Mouse (Mus musculus) neural tube, embryonic 11.5 days (tissue): Measurements from ENCODE around the gene Tmc6. TPM values are rescaled to one million over a fixed set of nuclear protein-coding genes. Genes with fewer than 3 reads are reported as not detected.

Source experiments
- ATAC-seq: fragments of 200-750 bp; cut with Nextera tagmentation; 2 replicates; pipeline ENCODE4 v1.8.0; 2017; ENCODE audit warnings: moderate number of reproducible peaks, mild to moderate bottlenecking, moderate TSS enrichment, moderate library complexity; ENCODE audit not compliant: insufficient read depth, low FRiP score, low TSS enrichment
- DNase-seq: peaks from one replicate; pipeline ENCODE4 v3.0.0-alpha.2; 2015; ENCODE audit warnings: low spot score
- H3K27ac ChIP-seq: fragments of 300-500 bp; sonication (generic); 2 replicates; pipeline ENCODE4 v1.5.1; 2014; ENCODE audit warnings: low read depth, mild to moderate bottlenecking, low read length
- H3K27me3 ChIP-seq: fragments of 300-500 bp; sonication (generic); 2 replicates; pipeline ENCODE4 v1.6.1; 2014; ENCODE audit warnings: mild to moderate bottlenecking, low read length, mixed read lengths; ENCODE audit not compliant: control insufficient read depth, insufficient read depth
- H3K36me3 ChIP-seq: fragments of 300-500 bp; sonication (generic); 2 replicates; pipeline ENCODE4 v1.6.1; 2014; ENCODE audit warnings: mild to moderate bottlenecking, low read length, moderate library complexity, mixed read lengths; ENCODE audit not compliant: control insufficient read depth, insufficient read depth
- H3K4me1 ChIP-seq: fragments of 300-500 bp; sonication (generic); 2 replicates; pipeline ENCODE4 v1.6.1; 2014; ENCODE audit warnings: low read length, mixed read lengths; ENCODE audit not compliant: control insufficient read depth, insufficient read depth
- H3K4me2 ChIP-seq: fragments of 300-500 bp; sonication (generic); 2 replicates; pipeline ENCODE4 v1.6.1; 2014; ENCODE audit warnings: low read depth, mild to moderate bottlenecking, moderate library complexity
- H3K4me3 ChIP-seq: fragments of 300-500 bp; sonication (generic); 2 replicates; pipeline ENCODE4 v1.5.1; 2014; ENCODE audit warnings: low read depth, low read length
- H3K9ac ChIP-seq: fragments of 300-500 bp; sonication (generic); 2 replicates; pipeline ENCODE4 v1.6.1; 2014; ENCODE audit warnings: mild to moderate bottlenecking, low read length
- H3K9me3 ChIP-seq: fragments of 300-500 bp; sonication (generic); 2 replicates; pipeline ENCODE4 v1.6.1; 2016; ENCODE audit warnings: low read length; ENCODE audit not compliant: control insufficient read depth
- WGBS: fragments of 180-500 bp; shearing (Covaris S2); extraction: QIAGEN DNeasy Blood & Tissue Kit; methylation state at CpG from one replicate; pipeline ENCODE4 v1.1.7; 2014; 5-methylcytosine and 5-hydroxymethylcytosine counted together
- polyA plus RNA-seq: library from polyadenylated mRNA; unstranded; fragments of >200 nt; fragmentation: Nextera tagmentation; extraction: Ambion mirVana; gene quantifications from 2 replicates; pipeline ENCODE4 v1.2.1, GENCODE M21; 2014

The Tmc6 gene
- polyA plus RNA-seq, 1 experiment from 2014 or later: 14.1 TPM

DNA sequence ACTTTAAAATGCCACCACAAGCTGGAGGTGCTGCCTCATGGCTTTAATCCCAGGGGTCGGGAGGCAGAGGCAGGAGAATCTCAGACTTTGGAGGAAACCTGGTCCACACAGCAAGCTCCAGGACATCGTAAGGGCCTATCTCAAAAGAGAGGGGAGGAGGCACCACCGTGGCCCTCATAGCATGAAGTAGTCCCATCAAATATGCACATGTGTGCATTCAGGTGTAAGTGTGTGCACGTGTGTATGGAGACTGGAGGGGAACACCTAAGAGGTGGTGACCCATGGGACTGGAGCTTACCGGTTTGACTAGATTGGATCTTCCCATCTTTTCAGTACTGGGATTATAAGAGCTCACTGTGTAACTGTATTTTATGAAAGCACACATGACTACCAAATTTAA, 53.8 kb downstream of the Tmc6 start:
- Histone ChIP-seq H3K27me3 (no peaks in the 10 kb centered on the region), H3K9ac (no peak overlapping the region), H3K4me3 (no peak overlapping the region), H3K36me3 (peaks cover 6% of the 10 kb centered on the region), H3K4me1 (no peaks in the 10 kb centered on the region; the same call in 1 of the 2 replicates), H3K27ac (no peak overlapping the region), H3K4me2 (no peak overlapping the region), H3K9me3 (no peaks in the 10 kb centered on the region)
- 90% methylated on average over 5 of the region's 5 CpGs for WGBS
- DNase-seq (no peak), ATAC-seq (no peak)

DNA sequence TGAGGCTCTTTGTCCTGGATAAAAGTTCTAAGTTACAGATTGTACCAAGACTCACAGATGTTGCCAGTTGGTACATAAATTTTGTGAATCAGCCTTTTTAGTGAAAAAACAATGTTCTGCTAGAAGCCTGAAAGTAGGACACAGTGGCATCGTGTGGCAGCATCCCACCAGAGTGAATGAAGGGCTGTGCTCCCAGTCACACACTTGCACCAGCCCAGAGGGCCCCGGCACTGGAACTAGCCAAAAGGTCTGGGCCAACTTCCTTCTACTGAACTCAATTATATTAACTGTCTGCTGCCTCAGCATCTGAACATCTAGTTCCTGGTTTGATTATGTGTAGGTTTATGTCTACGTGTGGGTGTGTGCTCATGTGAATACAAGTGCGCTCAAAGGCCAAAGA, 55.0 kb downstream of the Tmc6 start:
- no peaks in the 10 kb centered on the region; the same call in 1 of the 2 replicates for H3K4me1 ChIP-seq
- WGBS: 95% methylated on average over 4 of the region's 4 CpGs
- H3K36me3 ChIP-seq: peaks cover 7% of the 10 kb centered on the region
- H3K4me2 ChIP-seq: no peak overlapping the region
- no peaks in the 10 kb centered on the region for H3K27me3 ChIP-seq
- ATAC-seq (no peak), DNase-seq (no peak)
- no peaks in the 10 kb centered on the region for H3K9me3 ChIP-seq
- H3K4me3 ChIP-seq: no peak overlapping the region
- H3K9ac ChIP-seq: no peak overlapping the region
- H3K27ac ChIP-seq: no peak overlapping the region

DNA sequence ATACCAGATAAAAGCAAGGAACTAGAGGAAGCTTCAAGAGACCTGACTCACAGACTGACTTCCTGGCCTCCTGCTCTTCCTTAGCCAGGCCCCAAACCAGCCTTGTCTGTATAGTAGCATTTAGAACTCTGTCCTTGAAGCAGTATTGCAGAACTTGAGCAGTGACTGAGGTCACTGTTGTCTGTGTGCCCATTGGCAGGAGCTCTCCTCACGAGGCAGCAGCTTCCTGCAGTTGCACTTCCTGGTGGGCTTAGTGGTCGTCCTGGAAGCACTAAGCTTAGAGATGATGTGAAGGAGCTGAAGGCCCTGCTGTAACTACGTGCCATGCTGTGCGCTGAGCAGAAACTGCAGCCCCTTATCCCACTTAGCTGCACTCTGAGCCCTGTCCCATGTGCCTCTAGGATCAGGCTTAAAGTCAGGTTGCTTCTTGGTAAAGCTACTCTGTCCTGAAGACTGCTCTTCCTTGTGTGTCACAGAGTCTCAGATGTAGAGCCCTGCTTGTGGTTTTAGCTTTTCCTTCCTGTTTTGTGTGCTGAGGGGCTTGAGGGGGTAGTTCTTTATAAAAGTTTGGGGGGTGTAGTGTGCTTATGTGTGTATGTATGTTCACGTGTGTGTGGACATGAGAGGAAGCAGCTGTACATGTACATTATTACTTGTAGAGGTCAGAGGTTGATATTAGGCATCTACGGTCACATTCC, 57.2 kb downstream of the Tmc6 start:
- Histone ChIP-seq H3K27ac (no peak overlapping the region), H3K4me3 (no peak overlapping the region), H3K9ac (no peak overlapping the region), H3K36me3 (peaks cover 22% of the 10 kb centered on the region), H3K27me3 (no peaks in the 10 kb centered on the region), H3K4me2 (no peak overlapping the region), H3K9me3 (no peaks in the 10 kb centered on the region), H3K4me1 (no peaks in the 10 kb centered on the region; the same call in 1 of the 2 replicates)
- DNase-seq (no peak), ATAC-seq (no peak)
- 82% methylated on average over 6 of the region's 6 CpGs for WGBS

DNA sequence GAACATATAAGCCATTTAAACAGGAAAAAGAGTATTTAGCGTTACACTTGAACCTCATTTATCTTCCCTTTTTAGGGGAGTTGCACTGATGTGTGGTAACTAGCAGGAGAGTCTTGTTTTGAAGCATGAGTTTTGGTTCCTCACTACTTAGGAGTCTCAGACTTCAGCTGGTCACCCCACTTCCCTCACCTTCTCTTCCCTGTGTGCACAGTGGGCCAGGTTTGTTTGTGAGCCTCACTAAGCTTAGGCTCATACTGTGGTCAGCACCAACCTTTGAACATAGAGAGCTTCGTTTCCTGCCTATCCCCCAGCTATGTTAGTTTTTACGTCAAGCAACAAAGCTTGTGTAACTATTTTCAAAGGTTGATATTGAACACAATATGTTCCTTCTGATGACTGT, 63.2 kb downstream of the Tmc6 start:
- H3K9ac ChIP-seq: no peak overlapping the region
- no peaks in the 10 kb centered on the region for H3K4me1 ChIP-seq
- no peak for DNase-seq
- H3K27ac ChIP-seq: no peak overlapping the region
- no peak overlapping the region for H3K4me2 ChIP-seq
- no peak for ATAC-seq
- peaks cover 25% of the 10 kb centered on the region for H3K36me3 ChIP-seq
- no peak overlapping the region for H3K4me3 ChIP-seq
- WGBS: 96% methylated on average over 3 of the region's 3 CpGs
- no peaks in the 10 kb centered on the region for H3K9me3 ChIP-seq
- H3K27me3 ChIP-seq: no peaks in the 10 kb centered on the region

Other genes with a start within 250 kb of the Tmc6 start
- 17.1 and 18.2 TPM in 2 replicates for gene Tnrc6c, start 127.9 kb downstream of the Tmc6 start, polyA plus RNA-seq
- gene Tmc8, start 122 bp downstream of the Tmc6 start, polyA plus RNA-seq: 1.0 and 1.8 TPM in 2 replicates
- gene 6030468B19Rik, start 15.5 kb upstream of the Tmc6 start, polyA plus RNA-seq: 0.65 and 0.91 TPM in 2 replicates
- gene Gm20708, start 27.5 kb upstream of the Tmc6 start, polyA plus RNA-seq: 0.64 TPM in 1 of 2 replicates, not detected in the other
- 29.9 and 30.3 TPM in 2 replicates for gene Syngr2, start 27.5 kb upstream of the Tmc6 start, polyA plus RNA-seq
- 2.3 and 3.0 TPM in 2 replicates for gene Afmid, start 43.7 kb upstream of the Tmc6 start, polyA plus RNA-seq
- gene Tk1, start 43.9 kb upstream of the Tmc6 start, polyA plus RNA-seq: 86.0 and 88.2 TPM in 2 replicates
- gene Birc5, start 67.1 kb upstream of the Tmc6 start, polyA plus RNA-seq: 287 and 308 TPM in 2 replicates
- not detected in 2 replicates for gene Tmem235, start 78.6 kb upstream of the Tmc6 start, polyA plus RNA-seq
- 2.7 TPM in 2 replicates for gene Tha1, start 91.3 kb upstream of the Tmc6 start, polyA plus RNA-seq
- gene Socs3, start 187.8 kb upstream of the Tmc6 start, polyA plus RNA-seq: 3.7 and 5.1 TPM in 2 replicates
- 40.9 and 45.9 TPM in 2 replicates for gene Pgs1, start 204.1 kb upstream of the Tmc6 start, polyA plus RNA-seq